Mouse (Mus musculus) spleen, adult 2 months (tissue): ENCODE measurements around the gene Hk1. TPM values are rescaled to one million over a fixed set of nuclear protein-coding genes. Genes with fewer than 3 reads are reported as not detected.

Experiments
- DNase-seq, 2 experiments: peaks; one replicate each; pipeline versions ENCODE4 v3.0.0 to v3.0.0-alpha.2; 2012 to 2021; ENCODE audit warnings: low spot score in 2 of 2, low read depth in 1 of 2
- H3K27ac ChIP-seq: fragments of 200-500 bp; 2 replicates; pipeline ENCODE4 v1.5.1; 2012; ENCODE audit warnings: low read length, inconsistent platforms; ENCODE audit not compliant: insufficient read depth
- H3K27me3 ChIP-seq: fragments of 200-500 bp; 2 replicates; pipeline ENCODE4 v1.6.1; 2012; ENCODE audit warnings: mild to moderate bottlenecking, moderate library complexity, low read length, inconsistent platforms; ENCODE audit not compliant: control insufficient read depth, insufficient read depth
- H3K36me3 ChIP-seq: fragments of 200-500 bp; 2 replicates; pipeline ENCODE4 v1.6.1; 2012; ENCODE audit warnings: mild to moderate bottlenecking, low read length, inconsistent platforms; ENCODE audit not compliant: control insufficient read depth, insufficient read depth
- H3K4me1 ChIP-seq: fragments of 200-500 bp; 2 replicates; pipeline ENCODE4 v1.6.1; 2011; ENCODE audit warnings: inconsistent platforms; ENCODE audit not compliant: control insufficient read depth, insufficient read depth, insufficient read length
- H3K4me3 ChIP-seq: fragments of 200-500 bp; 2 replicates; pipeline ENCODE4 v1.5.1; 2011; ENCODE audit warnings: mild to moderate bottlenecking, inconsistent platforms; ENCODE audit not compliant: insufficient read depth, insufficient read length; ENCODE audit errors: extremely low read depth
- CTCF ChIP-seq: fragments of 200-500 bp; IDR thresholded peaks from 2 replicates; pipeline ENCODE4 v1.5.1; 2011; ENCODE audit warnings: mild to moderate bottlenecking, inconsistent platforms; ENCODE audit not compliant: insufficient read depth, insufficient read length, insufficient replicate concordance; ENCODE audit errors: extremely low read depth
- POLR2A ChIP-seq: fragments of 200-500 bp; IDR thresholded peaks from 2 replicates; pipeline ENCODE4 v1.6.1; 2011; ENCODE audit warnings: low read depth, low read length, inconsistent platforms
- WGBS: fragments of 180-500 bp; shearing (Covaris S2); methylation state at CpG from one replicate; pipeline ENCODE4 v1.1.7; 2018; 5-methylcytosine and 5-hydroxymethylcytosine counted together
- polyA plus RNA-seq: library from polyadenylated mRNA; depleted of rRNA; stranded (reverse); fragments of >200 nt; gene quantifications from 2 replicates; pipeline ENCODE4 v1.2.3, GENCODE M21; 2012

The Hk1 gene
- polyA plus RNA-seq, 1 experiment = 31.0 TPM

DNA sequence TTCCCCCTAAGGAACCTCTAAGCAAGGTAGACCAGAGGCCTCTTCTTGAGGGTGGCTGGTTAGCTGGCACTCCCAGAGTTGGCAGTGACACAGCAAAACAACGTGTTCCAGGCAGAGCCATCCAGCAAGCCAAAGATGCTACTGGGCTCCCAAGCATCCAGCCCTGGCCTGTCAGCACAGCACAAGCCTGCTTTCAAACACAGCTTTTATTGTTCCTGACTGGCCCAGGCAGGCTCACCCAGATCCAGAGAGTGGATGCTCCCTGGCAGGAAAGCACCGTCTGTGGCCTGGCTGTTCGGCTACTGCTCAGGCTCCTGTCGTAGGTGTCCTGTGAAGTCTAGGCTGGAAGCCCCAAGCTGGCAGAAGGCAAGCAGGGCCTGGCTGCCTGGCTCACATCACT, 85.6 kb downstream of the Hk1 start:
- Histone ChIP-seq H3K4me3 (no peak overlapping the region), H3K36me3 (peaks cover 37% of the 10 kb centered on the region), H3K27me3 (no peaks in the 10 kb centered on the region), H3K27ac (no peak overlapping the region), H3K4me1 (no peaks in the 10 kb centered on the region)
- 94% methylated on average over 4 of the region's 4 CpGs for WGBS
- no peak for DNase-seq
- TF ChIP-seq CTCF (no peak), POLR2A (no peak)

GRCm38 (mm10) chr10:62287460-62288124, 92.1 kb downstream of the Hk1 start:
- no peak for DNase-seq
- Histone ChIP-seq H3K36me3 (peaks cover 43% of the 10 kb centered on the region), H3K4me1 (no peaks in the 10 kb centered on the region), H3K27me3 (no peaks in the 10 kb centered on the region), H3K4me3 (no peak overlapping the region), H3K27ac (no peak overlapping the region)
- TF ChIP-seq CTCF (no peak), POLR2A (no peak)
- WGBS = 47% methylated on average over 6 of the region's 6 CpGs

- Histone ChIP-seq H3K27ac (no peak overlapping the region), H3K36me3 (peaks cover 41% of the 10 kb centered on the region), H3K4me3 (no peak overlapping the region), H3K4me1 (no peaks in the 10 kb centered on the region), H3K27me3 (no peaks in the 10 kb centered on the region)
- WGBS = 95% methylated on average over 4 of the region's 4 CpGs
- no peak for DNase-seq
- TF ChIP-seq CTCF (no peak), POLR2A (no peak)
Measured at GRCm38 (mm10) chr10:62283206-62283792, 96.4 kb downstream of the Hk1 start.

GRCm38 (mm10) chr10:62282782-62283181, 96.9 kb downstream of the Hk1 start:
- peaks cover 41% of the 10 kb centered on the region for H3K36me3 ChIP-seq
- H3K27ac ChIP-seq = no peak overlapping the region
- no peak for TF ChIP-seq POLR2A
- no peak for TF ChIP-seq CTCF
- no peak for DNase-seq
- H3K27me3 ChIP-seq = no peaks in the 10 kb centered on the region
- no peaks in the 10 kb centered on the region for H3K4me1 ChIP-seq
- H3K4me3 ChIP-seq = no peak overlapping the region
- 94% methylated on average over 9 of the region's 9 CpGs for WGBS

DNA sequence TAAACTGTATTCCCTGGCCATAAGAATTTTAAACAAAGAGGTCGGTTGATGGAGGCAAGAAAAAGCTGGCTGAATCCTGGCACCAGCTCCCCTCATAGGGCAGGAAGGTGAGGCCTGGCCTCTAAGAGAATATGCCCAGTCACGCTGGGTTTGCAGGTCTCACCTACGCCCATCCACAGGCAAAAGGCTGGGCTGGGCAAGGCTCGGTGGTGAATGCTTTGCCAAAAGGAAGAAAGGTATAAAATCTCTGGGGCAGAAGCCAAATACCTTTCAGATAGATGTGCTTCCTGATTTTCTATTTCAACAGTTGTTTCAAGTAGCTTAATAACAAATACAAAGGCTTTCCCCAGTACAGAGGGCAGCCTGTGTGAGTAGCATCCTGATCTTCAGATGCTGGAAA, 100.0 kb downstream of the Hk1 start:
- TF ChIP-seq POLR2A (no peak), CTCF (no peak)
- no peak for DNase-seq
- 92% methylated on average over 4 of the region's 4 CpGs for WGBS
- Histone ChIP-seq H3K27me3 (no peaks in the 10 kb centered on the region), H3K36me3 (peaks cover 29% of the 10 kb centered on the region), H3K27ac (no peak overlapping the region), H3K4me3 (no peak overlapping the region), H3K4me1 (no peaks in the 10 kb centered on the region)

DNA sequence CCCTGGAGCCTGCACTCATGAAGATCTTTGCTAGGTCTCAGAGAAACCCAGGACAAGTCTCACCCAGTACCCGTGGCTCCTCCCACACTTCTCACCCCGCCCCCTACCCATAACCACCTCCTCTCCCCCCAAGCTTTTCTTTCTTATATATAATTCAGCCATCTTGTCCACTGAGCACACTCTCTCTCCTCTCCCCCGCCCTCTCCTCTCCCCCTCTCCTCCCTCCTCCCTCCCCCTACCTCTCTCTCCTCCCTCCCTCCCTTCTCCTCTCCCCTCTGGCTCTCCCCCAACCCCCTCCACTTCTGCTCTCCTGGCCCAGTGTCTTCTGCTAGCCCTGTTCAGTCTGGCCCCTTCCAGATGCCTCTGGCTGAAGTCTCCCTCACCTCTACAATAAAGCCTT, 100.6 kb downstream of the Hk1 start:
- 70% methylated on average over 3 of the region's 3 CpGs for WGBS
- H3K36me3 ChIP-seq = peaks cover 24% of the 10 kb centered on the region
- H3K27ac ChIP-seq = no peak overlapping the region
- TF ChIP-seq CTCF = no peak
- no peak for TF ChIP-seq POLR2A
- no peak overlapping the region for H3K4me3 ChIP-seq
- no peaks in the 10 kb centered on the region for H3K4me1 ChIP-seq
- no peaks in the 10 kb centered on the region for H3K27me3 ChIP-seq
- DNase-seq = no peak
